Mouse (Mus musculus): ENCODE data around the gene Phf5a.

Gene Phf5a

GRCm38 (mm10) chr15:81885418-81885934, 13.8 kb upstream of the Phf5a start:
- no peak for DNase-seq (ENCODE audit: low spot score in 2 of 2)

GRCm38 (mm10) chr15:81882348-81882747, 10.6 kb upstream of the Phf5a start:
- no peak for DNase-seq (ENCODE audit: low spot score in 2 of 2)

GRCm38 (mm10) chr15:81879531-81880401, 8.1 kb upstream of the Phf5a start:
- DNase-seq (ENCODE audit: low spot score in 2 of 2) = no peak

GRCm38 (mm10) chr15:81872262-81873136, 788 bp upstream of the Phf5a start, which contains the start of gene Aco2:
TSS of gene Aco2 (plus strand) at chr15:81872309.
- peak; percentile 99 for DNase-seq (ENCODE audit: low spot score in 2 of 2)

GRCm38 (mm10) chr15:81869985-81870384, 1.7 kb downstream of the Phf5a start:
- no peak for DNase-seq (ENCODE audit: low spot score in 2 of 2)

- no peak for DNase-seq (ENCODE audit: low spot score in 2 of 2)
Measured at GRCm38 (mm10) chr15:81864238-81864637, 7.5 kb downstream of the Phf5a start.

- no peak for DNase-seq (ENCODE audit: low spot score in 2 of 2)
Measured at GRCm38 (mm10) chr15:81860471-81861135, 11.1 kb downstream of the Phf5a start.

- peak; percentile 76 to 84 for DNase-seq (ENCODE audit: low spot score in 2 of 2)
Measured at GRCm38 (mm10) chr15:81859330-81860255, 12.1 kb downstream of the Phf5a start.

GRCm38 (mm10) chr15:81858517-81859329, 13.0 kb downstream of the Phf5a start, which contains the start of gene Tob2:
TSS of gene Tob2 (minus strand) at chr15:81858796.
- DNase-seq (ENCODE audit: low spot score in 2 of 2) = peak; percentile 63 to 86

- DNase-seq (ENCODE audit: low spot score in 2 of 2) = peak; percentile 90 to 94
Measured at GRCm38 (mm10) chr15:81858138-81858516, 13.6 kb downstream of the Phf5a start.

GRCm38 (mm10) chr15:81857724-81858116, 14.0 kb downstream of the Phf5a start:
- DNase-seq (ENCODE audit: low spot score in 2 of 2) = no peak

- DNase-seq (ENCODE audit: low spot score in 2 of 2) = no peak
Measured at GRCm38 (mm10) chr15:81856938-81857723, 14.6 kb downstream of the Phf5a start.

GRCm38 (mm10) chr15:81856030-81856790, 15.5 kb downstream of the Phf5a start:
- peak; percentile 82 to 88 for DNase-seq (ENCODE audit: low spot score in 2 of 2)

GRCm38 (mm10) chr15:81853081-81853480, 18.6 kb downstream of the Phf5a start:
- no peak for DNase-seq (ENCODE audit: low spot score in 2 of 2)

GRCm38 (mm10) chr15:81852411-81853000, 19.2 kb downstream of the Phf5a start:
- no peak for DNase-seq (ENCODE audit: low spot score in 2 of 2)

- DNase-seq (ENCODE audit: low spot score in 2 of 2) = no peak
Measured at GRCm38 (mm10) chr15:81851375-81851774, 20.3 kb downstream of the Phf5a start.

GRCm38 (mm10) chr15:81850718-81851117, 21.0 kb downstream of the Phf5a start:
- DNase-seq (ENCODE audit: low spot score in 2 of 2) = no peak

- no peak for DNase-seq (ENCODE audit: low spot score in 2 of 2)
Measured at GRCm38 (mm10) chr15:81849104-81849503, 22.6 kb downstream of the Phf5a start.
